Mouse (Mus musculus): ENCODE data around the gene Serpinh1. TPM values are rescaled to one million over a fixed set of nuclear protein-coding genes. Genes with fewer than 3 reads are reported as not detected.

Gene Serpinh1
- polyA plus RNA-seq, 1 experiment = 47.9 TPM

- no peak overlapping the region for H3K27ac ChIP-seq (ENCODE audit: control insufficient read depth, insufficient read depth, low read depth, low read length, poor library complexity)
- no peak overlapping the region for H3K4me3 ChIP-seq (replicated peaks; ENCODE audit: control insufficient read depth, low read depth, low read length)
- WGBS = 58% methylated on average over 2 of the region's 2 CpGs
- no peak for TF ChIP-seq POLR2A (IDR thresholded peaks at IDR 0.05; ENCODE audit: borderline replicate concordance, control insufficient read depth, low read depth, low read length)
- TF ChIP-seq CTCF (IDR thresholded peaks at IDR 0.05; ENCODE audit: control insufficient read depth, insufficient read depth, low read length) = no peak
- H3K4me1 ChIP-seq (ENCODE audit: control insufficient read depth, insufficient read depth, low read length) = no peaks in the 10 kb centered on the region
Measured at GRCm38 (mm10) chr7:99392696-99393095, 39.7 kb upstream of the Serpinh1 start.

- Histone ChIP-seq H3K4me3 (replicated peaks; ENCODE audit: control insufficient read depth, low read depth, low read length) (no peak overlapping the region), H3K4me1 (ENCODE audit: control insufficient read depth, insufficient read depth, low read length) (no peaks in the 10 kb centered on the region), H3K27ac (ENCODE audit: control insufficient read depth, insufficient read depth, low read depth, low read length, poor library complexity) (no peak overlapping the region)
- 71% methylated on average over 4 of the region's 4 CpGs for WGBS
- TF ChIP-seq CTCF (IDR thresholded peaks at IDR 0.05; ENCODE audit: control insufficient read depth, insufficient read depth, low read length) = no peak
- no peak for TF ChIP-seq POLR2A (IDR thresholded peaks at IDR 0.05; ENCODE audit: borderline replicate concordance, control insufficient read depth, low read depth, low read length)
Measured at GRCm38 (mm10) chr7:99390559-99390958, 37.5 kb upstream of the Serpinh1 start.

- no peak for TF ChIP-seq CTCF (IDR thresholded peaks at IDR 0.05; ENCODE audit: control insufficient read depth, insufficient read depth, low read length)
- TF ChIP-seq POLR2A (IDR thresholded peaks at IDR 0.05; ENCODE audit: borderline replicate concordance, control insufficient read depth, low read depth, low read length) = no peak
- no peak overlapping the region for H3K4me3 ChIP-seq (replicated peaks; ENCODE audit: control insufficient read depth, low read depth, low read length)
- 58% methylated on average over 5 of the region's 5 CpGs for WGBS
- no peaks in the 10 kb centered on the region for H3K4me1 ChIP-seq (ENCODE audit: control insufficient read depth, insufficient read depth, low read length)
- no peak overlapping the region for H3K27ac ChIP-seq (ENCODE audit: control insufficient read depth, insufficient read depth, low read depth, low read length, poor library complexity)
Measured at GRCm38 (mm10) chr7:99387356-99387755, 34.3 kb upstream of the Serpinh1 start.

GRCm38 (mm10) chr7:99386811-99387210, 33.8 kb upstream of the Serpinh1 start:
- H3K27ac ChIP-seq (ENCODE audit: control insufficient read depth, insufficient read depth, low read depth, low read length, poor library complexity) = no peak overlapping the region
- H3K4me3 ChIP-seq (replicated peaks; ENCODE audit: control insufficient read depth, low read depth, low read length) = no peak overlapping the region
- H3K4me1 ChIP-seq (ENCODE audit: control insufficient read depth, insufficient read depth, low read length) = no peaks in the 10 kb centered on the region
- TF ChIP-seq POLR2A (IDR thresholded peaks at IDR 0.05; ENCODE audit: borderline replicate concordance, control insufficient read depth, low read depth, low read length) (no peak), CTCF (IDR thresholded peaks at IDR 0.05; ENCODE audit: control insufficient read depth, insufficient read depth, low read length) (no peak)
- WGBS = 82% methylated on average over 4 of the region's 4 CpGs

GRCm38 (mm10) chr7:99386030-99386429, 33.0 kb upstream of the Serpinh1 start:
- no peak overlapping the region for H3K4me3 ChIP-seq (replicated peaks; ENCODE audit: control insufficient read depth, low read depth, low read length)
- TF ChIP-seq CTCF (IDR thresholded peaks at IDR 0.05; ENCODE audit: control insufficient read depth, insufficient read depth, low read length) = no peak
- H3K27ac ChIP-seq (ENCODE audit: control insufficient read depth, insufficient read depth, low read depth, low read length, poor library complexity) = no peak overlapping the region
- no peaks in the 10 kb centered on the region for H3K4me1 ChIP-seq (ENCODE audit: control insufficient read depth, insufficient read depth, low read length)
- 72% methylated on average over 5 of the region's 5 CpGs for WGBS

- TF ChIP-seq CTCF (IDR thresholded peaks at IDR 0.05; ENCODE audit: control insufficient read depth, insufficient read depth, low read length) (no peak), POLR2A (IDR thresholded peaks at IDR 0.05; ENCODE audit: borderline replicate concordance, control insufficient read depth, low read depth, low read length) (no peak)
- Histone ChIP-seq H3K4me3 (replicated peaks; ENCODE audit: control insufficient read depth, low read depth, low read length) (no peak overlapping the region), H3K27ac (ENCODE audit: control insufficient read depth, insufficient read depth, low read depth, low read length, poor library complexity) (no peak overlapping the region), H3K4me1 (ENCODE audit: control insufficient read depth, insufficient read depth, low read length) (no peaks in the 10 kb centered on the region; the same call in 1 of the 2 replicates)
- 50% methylated on average over 4 of the region's 4 CpGs for WGBS
Measured at GRCm38 (mm10) chr7:99384101-99384611, 31.1 kb upstream of the Serpinh1 start.

GRCm38 (mm10) chr7:99383246-99383645, 30.2 kb upstream of the Serpinh1 start:
- Histone ChIP-seq H3K4me3 (replicated peaks; ENCODE audit: control insufficient read depth, low read depth, low read length) (no peak overlapping the region), H3K27ac (ENCODE audit: control insufficient read depth, insufficient read depth, low read depth, low read length, poor library complexity) (no peak overlapping the region), H3K4me1 (ENCODE audit: control insufficient read depth, insufficient read depth, low read length) (no peaks in the 10 kb centered on the region; the same call in 1 of the 2 replicates)
- 58% methylated on average over 5 of the region's 5 CpGs for WGBS
- no peak for TF ChIP-seq POLR2A (IDR thresholded peaks at IDR 0.05; ENCODE audit: borderline replicate concordance, control insufficient read depth, low read depth, low read length)
- TF ChIP-seq CTCF (IDR thresholded peaks at IDR 0.05; ENCODE audit: control insufficient read depth, insufficient read depth, low read length) = no peak

- TF ChIP-seq CTCF (IDR thresholded peaks at IDR 0.05; ENCODE audit: control insufficient read depth, insufficient read depth, low read length) = no peak
- no peak for TF ChIP-seq POLR2A (IDR thresholded peaks at IDR 0.05; ENCODE audit: borderline replicate concordance, control insufficient read depth, low read depth, low read length)
- 15% methylated on average over 30 of the region's 30 CpGs for WGBS
- Histone ChIP-seq H3K4me3 (replicated peaks; ENCODE audit: control insufficient read depth, low read depth, low read length) (peak overlapping the region; percentile 52), H3K27ac (ENCODE audit: control insufficient read depth, insufficient read depth, low read depth, low read length, poor library complexity) (no peak overlapping the region; the same call in 1 of the 2 replicates), H3K4me1 (ENCODE audit: control insufficient read depth, insufficient read depth, low read length) (no peaks in the 10 kb centered on the region; the same call in 1 of the 2 replicates)
Measured at GRCm38 (mm10) chr7:99382088-99383000, 29.3 kb upstream of the Serpinh1 start.
